Mouse (Mus musculus): ENCODE measurements at regions not wholly inside any gene's neighbourhood (a gene's known extent, or its start where the extent isn't known, plus 50 kb on each side); places are given as distances from the start of the nearest gene placed in this dataset.

- ATAC-seq (replicated peaks; ENCODE audit: poor library complexity): no peak
Measured at GRCm38 (mm10) chr4:153321085-153321484, 161.5 kb downstream of the Ajap1 start.

GRCm38 (mm10) chr4:153320602-153321001 lies 162.0 kb downstream of the Ajap1 start:
- ATAC-seq (replicated peaks; ENCODE audit: poor library complexity): no peak

GRCm38 (mm10) chr4:153316964-153317724 lies 165.5 kb downstream of the Ajap1 start:
- ATAC-seq (replicated peaks; ENCODE audit: poor library complexity): no peak

GRCm38 (mm10) chr4:153316519-153316918 lies 166.1 kb downstream of the Ajap1 start:
- ATAC-seq (replicated peaks; ENCODE audit: poor library complexity): no peak

GRCm38 (mm10) chr4:153313961-153314360 lies 168.7 kb downstream of the Ajap1 start:
- no peak for ATAC-seq (replicated peaks; ENCODE audit: poor library complexity)

- ATAC-seq (replicated peaks; ENCODE audit: poor library complexity): no peak
Measured at GRCm38 (mm10) chr4:153311574-153311973, 171.0 kb downstream of the Ajap1 start.

GRCm38 (mm10) chr4:153310641-153311040 lies 172.0 kb downstream of the Ajap1 start:
- no peak for ATAC-seq (replicated peaks; ENCODE audit: poor library complexity)

- no peak for ATAC-seq (replicated peaks; ENCODE audit: poor library complexity)
Measured at GRCm38 (mm10) chr4:153303521-153303920, 179.1 kb downstream of the Ajap1 start.

- ATAC-seq (replicated peaks; ENCODE audit: poor library complexity): no peak
Measured at GRCm38 (mm10) chr4:153302855-153303254, 179.8 kb downstream of the Ajap1 start.

- ATAC-seq (replicated peaks; ENCODE audit: poor library complexity): no peak
Measured at GRCm38 (mm10) chr4:153298277-153298676, 184.3 kb downstream of the Ajap1 start.

GRCm38 (mm10) chr4:153294828-153295227 lies 187.8 kb downstream of the Ajap1 start:
- ATAC-seq (replicated peaks; ENCODE audit: poor library complexity): no peak

- ATAC-seq (replicated peaks; ENCODE audit: poor library complexity): no peak
Measured at GRCm38 (mm10) chr4:153293137-153293536, 189.5 kb downstream of the Ajap1 start.

- no peak for ATAC-seq (replicated peaks; ENCODE audit: poor library complexity)
Measured at GRCm38 (mm10) chr4:153288362-153288761, 194.2 kb downstream of the Ajap1 start.

GRCm38 (mm10) chr4:153284209-153284608 lies 198.4 kb downstream of the Ajap1 start:
- ATAC-seq (replicated peaks; ENCODE audit: poor library complexity): no peak

- ATAC-seq (replicated peaks; ENCODE audit: poor library complexity): no peak
Measured at GRCm38 (mm10) chr4:153276571-153276970, 206.0 kb downstream of the Ajap1 start.

- no peak for ATAC-seq (replicated peaks; ENCODE audit: poor library complexity)
Measured at GRCm38 (mm10) chr4:153271376-153271775, 211.2 kb downstream of the Ajap1 start.

- ATAC-seq (replicated peaks; ENCODE audit: poor library complexity): no peak
Measured at GRCm38 (mm10) chr4:153263216-153263805, 219.3 kb downstream of the Ajap1 start.

GRCm38 (mm10) chr4:153260941-153261557 lies 221.6 kb downstream of the Ajap1 start:
- no peak for ATAC-seq (replicated peaks; ENCODE audit: poor library complexity)

- no peak for ATAC-seq (replicated peaks; ENCODE audit: poor library complexity)
Measured at GRCm38 (mm10) chr4:153251943-153252342, 230.7 kb downstream of the Ajap1 start.

- ATAC-seq (replicated peaks; ENCODE audit: poor library complexity): no peak
Measured at GRCm38 (mm10) chr4:153251311-153251710, 231.3 kb downstream of the Ajap1 start.

- ATAC-seq (replicated peaks; ENCODE audit: poor library complexity): no peak
Measured at GRCm38 (mm10) chr4:153236680-153237079, 245.9 kb downstream of the Ajap1 start.

- ATAC-seq (replicated peaks; ENCODE audit: poor library complexity): no peak
Measured at GRCm38 (mm10) chr4:153233762-153234161, 248.8 kb downstream of the Ajap1 start.
